Mouse (Mus musculus): Measurements from ENCODE around the gene Atp2c1. TPM values are rescaled to one million over a fixed set of nuclear protein-coding genes. Genes with fewer than 3 reads are reported as not detected.

Atp2c1 gene
- polyA plus RNA-seq, 1 experiment from 2014 or later = 22.9 TPM

DNA sequence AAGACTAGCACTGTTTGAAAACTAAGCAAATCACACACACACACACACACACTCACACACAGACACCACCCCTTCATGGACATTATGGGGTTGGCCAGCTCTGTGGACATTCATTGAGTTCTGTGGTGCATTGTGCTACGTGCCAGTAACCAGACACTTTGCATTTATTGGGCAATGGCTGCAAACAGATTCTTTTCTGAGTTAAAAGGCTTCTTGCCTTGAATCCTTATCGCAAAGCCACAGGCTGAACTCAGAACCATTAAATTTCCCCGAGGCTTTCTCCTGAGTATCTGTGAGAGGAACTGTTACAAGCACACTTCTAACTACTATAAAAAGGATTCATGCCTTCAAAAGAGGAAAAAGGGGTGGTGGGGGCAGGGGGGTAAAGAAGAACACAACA is 5.1 kb downstream of the Atp2c1 start:
- no peak for ATAC-seq
- Histone ChIP-seq H3K27ac (ENCODE audit: low read depth, low read length) (no peak overlapping the region), H3K27me3 (replicated peaks; ENCODE audit: control insufficient read depth, insufficient read depth, low read length) (no peaks in the 10 kb centered on the region), H3K4me3 (ENCODE audit: low read depth, low read length) (no peak overlapping the region), H3K9me3 (ENCODE audit: control insufficient read depth) (no peaks in the 10 kb centered on the region), H3K9ac (ENCODE audit: low read depth, low read length) (no peak overlapping the region), H3K4me2 (replicated peaks; ENCODE audit: low read depth) (no peak overlapping the region), H3K4me1 (replicated peaks; ENCODE audit: control insufficient read depth, insufficient read depth, low read length) (no peaks in the 10 kb centered on the region), H3K36me3 (ENCODE audit: control insufficient read depth, insufficient read depth) (no peaks in the 10 kb centered on the region)
- WGBS = 55% methylated on average over 3 of the region's 3 CpGs
- no peak for TF ChIP-seq CTCF (IDR thresholded peaks at IDR 0.05; ENCODE audit: low read depth)

DNA sequence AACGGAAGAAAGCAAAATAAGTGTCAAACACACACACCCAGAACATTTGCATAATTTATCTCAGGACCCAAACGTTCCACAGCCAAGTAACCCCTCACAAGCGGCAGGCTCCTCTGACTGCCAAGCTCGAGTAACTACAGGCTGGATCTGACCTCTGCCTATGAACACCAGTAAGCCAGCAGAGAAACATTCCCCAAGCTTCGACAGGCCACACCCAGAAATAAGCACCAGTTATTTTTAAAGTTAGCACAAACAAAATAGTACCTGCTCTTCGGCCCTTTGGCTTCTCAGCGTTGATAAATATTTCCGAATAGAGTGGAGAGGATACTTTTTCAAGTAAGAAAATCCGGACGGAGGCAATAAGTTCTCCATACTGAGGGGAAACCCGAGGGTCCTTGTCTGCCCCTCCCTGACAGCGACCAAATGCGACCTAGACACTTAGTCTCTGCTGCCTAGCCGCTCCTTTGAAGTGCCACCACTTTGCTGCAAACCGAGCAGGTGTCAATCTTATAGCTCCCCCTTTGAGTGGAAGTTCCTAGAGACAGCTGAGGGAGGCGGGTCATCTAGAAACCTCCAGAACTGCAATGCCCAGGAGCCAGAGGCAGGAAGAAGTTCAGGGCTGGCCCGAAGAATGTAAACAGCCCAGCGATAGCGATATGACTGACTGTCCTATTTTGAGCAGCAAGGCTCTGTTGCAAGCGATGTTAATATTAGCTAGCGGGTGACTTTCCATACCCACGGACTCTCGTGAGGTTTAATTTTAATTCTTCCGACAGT is 6.2 kb downstream of the Atp2c1 start:
- peak overlapping the region; percentile 62 for H3K4me2 ChIP-seq (replicated peaks; ENCODE audit: low read depth)
- ATAC-seq = peak; percentile 22; the same call in 1 of the 2 replicates
- H3K9me3 ChIP-seq (ENCODE audit: control insufficient read depth) = no peaks in the 10 kb centered on the region
- no peaks in the 10 kb centered on the region for H3K27me3 ChIP-seq (replicated peaks; ENCODE audit: control insufficient read depth, insufficient read depth, low read length)
- peak overlapping the region; percentile 29 for H3K4me3 ChIP-seq (ENCODE audit: low read depth, low read length)
- no peaks in the 10 kb centered on the region for H3K4me1 ChIP-seq (replicated peaks; ENCODE audit: control insufficient read depth, insufficient read depth, low read length)
- no peak overlapping the region for H3K27ac ChIP-seq (ENCODE audit: low read depth, low read length)
- no peak overlapping the region; the same call in 1 of the 2 replicates for H3K9ac ChIP-seq (ENCODE audit: low read depth, low read length)
- WGBS = 23% methylated on average over 24 of the region's 24 CpGs
- H3K36me3 ChIP-seq (ENCODE audit: control insufficient read depth, insufficient read depth) = no peaks in the 10 kb centered on the region
- no peak for TF ChIP-seq CTCF (IDR thresholded peaks at IDR 0.05; ENCODE audit: low read depth)

DNA sequence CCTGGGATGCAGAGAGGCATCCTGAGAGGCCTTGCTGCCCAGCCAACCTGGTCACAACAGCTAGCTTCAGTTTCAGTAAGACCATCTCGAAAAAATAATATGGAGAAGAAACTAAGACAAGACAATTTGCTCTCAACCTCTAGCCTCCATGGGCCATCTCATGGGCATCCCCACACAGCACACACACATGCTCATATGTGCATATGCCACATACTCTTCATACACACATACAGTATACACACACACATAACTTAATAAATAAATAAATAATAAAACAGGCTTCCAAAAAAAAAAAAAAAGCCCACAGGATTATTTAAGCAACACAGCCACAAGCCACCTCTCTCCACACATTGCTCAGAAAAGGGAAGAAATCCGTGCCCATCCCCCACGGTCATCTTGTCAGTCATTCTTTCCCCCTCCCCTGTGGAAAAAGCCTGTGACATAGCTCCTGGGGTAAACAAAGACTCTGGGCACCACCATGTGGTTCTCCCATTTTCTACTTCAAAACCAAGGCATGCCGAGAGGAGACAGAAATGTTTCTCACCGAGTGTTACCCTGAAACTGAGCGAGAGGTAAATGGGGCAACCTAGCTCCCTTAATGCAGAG is 7.7 kb downstream of the Atp2c1 start:
- no peak for ATAC-seq
- WGBS = 67% methylated on average over 6 of the region's 6 CpGs

DNA sequence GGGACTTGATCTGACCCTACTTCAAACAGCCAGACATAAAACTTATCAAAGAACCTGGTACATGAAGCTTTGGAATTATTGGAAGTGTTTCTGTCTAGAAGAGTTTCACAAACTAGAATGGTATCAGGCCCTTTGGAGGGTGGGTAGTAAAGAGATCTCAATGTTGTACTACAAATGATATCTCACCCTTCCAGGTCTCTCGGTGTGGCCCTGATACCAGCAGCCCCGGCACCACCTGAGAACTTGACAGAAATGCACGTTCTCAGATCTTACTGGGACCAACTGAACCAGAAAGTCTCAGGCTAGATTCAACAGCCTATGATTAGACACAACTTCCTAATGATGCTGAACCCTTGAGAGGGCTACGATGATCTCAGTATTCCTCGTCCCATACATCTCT is 23.4 kb downstream of the Atp2c1 start:
- H3K27me3 ChIP-seq (replicated peaks; ENCODE audit: control insufficient read depth, insufficient read depth, low read length) = no peaks in the 10 kb centered on the region
- 90% methylated on average over 5 of the region's 5 CpGs for WGBS
- no peak overlapping the region for H3K27ac ChIP-seq (ENCODE audit: low read depth, low read length)
- no peak overlapping the region for H3K4me3 ChIP-seq (ENCODE audit: low read depth, low read length)
- H3K9ac ChIP-seq (ENCODE audit: low read depth, low read length) = no peak overlapping the region
- H3K9me3 ChIP-seq (ENCODE audit: control insufficient read depth) = no peaks in the 10 kb centered on the region
- ATAC-seq = no peak
- H3K4me1 ChIP-seq (replicated peaks; ENCODE audit: control insufficient read depth, insufficient read depth, low read length) = no peaks in the 10 kb centered on the region
- no peak overlapping the region for H3K4me2 ChIP-seq (replicated peaks; ENCODE audit: low read depth)
- TF ChIP-seq CTCF (IDR thresholded peaks at IDR 0.05; ENCODE audit: low read depth) = no peak
- no peaks in the 10 kb centered on the region for H3K36me3 ChIP-seq (ENCODE audit: control insufficient read depth, insufficient read depth)

More for the DNA sequence above, 7.7 kb downstream of the Atp2c1 start:
- Histone ChIP-seq H3K36me3 (ENCODE audit: control insufficient read depth, insufficient read depth) (no peaks in the 10 kb centered on the region), H3K9me3 (ENCODE audit: control insufficient read depth) (no peaks in the 10 kb centered on the region), H3K27ac (ENCODE audit: low read depth, low read length) (no peak overlapping the region), H3K9ac (ENCODE audit: low read depth, low read length) (no peak overlapping the region), H3K27me3 (replicated peaks; ENCODE audit: control insufficient read depth, insufficient read depth, low read length) (no peaks in the 10 kb centered on the region), H3K4me3 (ENCODE audit: low read depth, low read length) (no peak overlapping the region), H3K4me2 (replicated peaks; ENCODE audit: low read depth) (no peak overlapping the region), H3K4me1 (replicated peaks; ENCODE audit: control insufficient read depth, insufficient read depth, low read length) (no peaks in the 10 kb centered on the region)
- no peak for TF ChIP-seq CTCF (IDR thresholded peaks at IDR 0.05; ENCODE audit: low read depth)

DNA sequence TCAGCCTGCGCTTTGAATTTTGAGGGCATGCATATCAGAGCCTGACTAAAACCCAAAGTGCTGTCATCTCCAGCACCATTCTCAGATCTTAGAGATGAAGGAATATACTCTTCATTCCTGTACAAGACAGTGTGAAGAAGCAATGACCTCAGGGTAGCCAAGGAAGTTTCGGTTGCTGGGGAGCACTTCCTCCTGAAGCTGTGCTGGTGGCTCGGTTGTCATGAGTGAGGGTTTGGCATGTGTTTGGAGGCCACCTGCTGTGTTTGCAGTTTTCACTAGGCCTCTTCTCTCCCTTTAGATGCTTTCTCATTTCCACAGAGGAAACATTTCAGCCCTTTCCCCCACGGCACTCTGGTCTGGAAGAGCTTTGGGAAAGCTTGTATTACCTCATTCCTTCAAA is 24.7 kb downstream of the Atp2c1 start:
- TF ChIP-seq CTCF (IDR thresholded peaks at IDR 0.05; ENCODE audit: low read depth) = no peak
- Histone ChIP-seq H3K4me1 (replicated peaks; ENCODE audit: control insufficient read depth, insufficient read depth, low read length) (no peaks in the 10 kb centered on the region), H3K9me3 (ENCODE audit: control insufficient read depth) (no peaks in the 10 kb centered on the region), H3K27me3 (replicated peaks; ENCODE audit: control insufficient read depth, insufficient read depth, low read length) (no peaks in the 10 kb centered on the region), H3K27ac (ENCODE audit: low read depth, low read length) (no peak overlapping the region), H3K9ac (ENCODE audit: low read depth, low read length) (no peak overlapping the region), H3K36me3 (ENCODE audit: control insufficient read depth, insufficient read depth) (no peaks in the 10 kb centered on the region), H3K4me3 (ENCODE audit: low read depth, low read length) (no peak overlapping the region), H3K4me2 (replicated peaks; ENCODE audit: low read depth) (no peak overlapping the region)
- no peak for ATAC-seq
- WGBS = 73% methylated on average over 4 of the region's 4 CpGs

DNA sequence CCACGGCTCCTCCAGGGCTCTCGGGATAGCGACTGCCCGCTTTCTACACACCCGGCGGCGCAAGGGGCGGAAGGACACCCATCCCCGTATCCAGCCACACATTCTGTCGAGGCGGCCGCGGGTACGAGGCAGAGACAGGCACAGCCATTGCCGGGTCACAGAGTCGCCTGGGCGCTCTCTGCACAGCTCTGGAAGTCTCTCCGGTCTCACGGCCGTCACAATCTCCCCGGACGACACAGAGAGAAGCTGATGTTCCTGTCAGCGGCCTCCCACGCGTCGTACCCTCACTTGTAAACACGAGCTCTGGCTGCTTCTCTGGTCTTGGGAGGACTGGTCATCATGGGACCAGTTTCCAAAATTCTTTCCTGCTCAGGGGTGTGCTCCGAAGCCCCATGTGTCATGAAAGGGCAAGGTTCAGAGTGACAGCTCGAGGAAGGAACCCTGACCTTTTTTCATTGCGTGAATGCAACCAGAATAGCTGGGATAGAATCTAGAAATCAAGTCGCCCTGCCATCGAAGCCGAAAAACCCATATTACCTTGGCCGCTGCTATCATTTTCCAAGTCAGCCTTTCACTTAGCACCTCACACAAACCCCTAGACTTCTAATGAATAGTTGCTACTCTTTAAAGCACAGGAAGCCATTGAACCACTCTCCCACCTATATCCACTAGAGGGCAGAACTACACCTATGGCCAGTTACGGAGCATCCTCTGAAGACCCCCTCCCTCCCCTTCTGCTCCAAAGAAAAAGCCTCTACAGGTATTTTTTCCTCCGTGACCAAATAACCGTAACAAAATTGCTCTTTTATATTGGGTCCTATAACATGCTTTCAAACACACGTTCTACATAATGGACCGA is 31.6 kb downstream of the Atp2c1 start:
- Histone ChIP-seq H3K4me3 (ENCODE audit: low read depth, low read length) (peak overlapping the region; percentile 93), H3K27ac (ENCODE audit: low read depth, low read length) (peak overlapping the region; percentile 97), H3K4me1 (replicated peaks; ENCODE audit: control insufficient read depth, insufficient read depth, low read length) (0 out of 2 replicates have a peak, but pooled peaks cover 4% of the 10 kb centered on the region), H3K27me3 (replicated peaks; ENCODE audit: control insufficient read depth, insufficient read depth, low read length) (no peaks in the 10 kb centered on the region), H3K36me3 (ENCODE audit: control insufficient read depth, insufficient read depth) (no peaks in the 10 kb centered on the region), H3K9me3 (ENCODE audit: control insufficient read depth) (no peaks in the 10 kb centered on the region), H3K4me2 (replicated peaks; ENCODE audit: low read depth) (peak overlapping the region; percentile 91), H3K9ac (ENCODE audit: low read depth, low read length) (peak overlapping the region; percentile 88)
- peak; percentile 22 for ATAC-seq
- 1% methylated on average over 39 of the region's 39 CpGs for WGBS
- peak; percentile 85 for TF ChIP-seq CTCF (IDR thresholded peaks at IDR 0.05; ENCODE audit: low read depth)

All from intestine, postnatal 0 days (tissue).